Mouse (Mus musculus): ENCODE results near the gene Stau1. TPM values are rescaled to one million over a fixed set of nuclear protein-coding genes. Genes with fewer than 3 reads are reported as not detected.

The Stau1 gene
- polyA plus RNA-seq, 1 experiment: 15.2 TPM

GRCm38 (mm10) chr2:166973153-166973552 is 22.9 kb downstream of the Stau1 start:
- H3K4me1 ChIP-seq (ENCODE audit: control insufficient read depth, insufficient read depth, insufficient read length): peaks cover 35% of the 10 kb centered on the region
- TF ChIP-seq POLR2A (IDR thresholded peaks at IDR 0.05; ENCODE audit: low read depth, low read length): no peak
- H3K4me3 ChIP-seq (ENCODE audit: extremely low read depth, insufficient read depth, insufficient read length): no peak overlapping the region
- 44% methylated on average over 1 of the region's 1 CpGs for WGBS
- DNase-seq (ENCODE audit: low read depth in 1 of 2, low spot score in 2 of 2): no peak
- H3K27me3 ChIP-seq (ENCODE audit: control insufficient read depth, insufficient read depth, low read length): no peaks in the 10 kb centered on the region
- no peaks in the 10 kb centered on the region for H3K36me3 ChIP-seq (ENCODE audit: control insufficient read depth, insufficient read depth, low read length)
- H3K27ac ChIP-seq (ENCODE audit: insufficient read depth, low read length): peak overlapping the region; percentile 2; the same call in 1 of the 2 replicates

GRCm38 (mm10) chr2:166964773-166965172 is 31.3 kb downstream of the Stau1 start:
- 38% methylated on average over 2 of the region's 2 CpGs for WGBS
- H3K27ac ChIP-seq (ENCODE audit: insufficient read depth, low read length): no peak overlapping the region
- DNase-seq (ENCODE audit: low read depth in 1 of 2, low spot score in 2 of 2): no peak
- H3K27me3 ChIP-seq (ENCODE audit: control insufficient read depth, insufficient read depth, low read length): no peaks in the 10 kb centered on the region
- TF ChIP-seq POLR2A (IDR thresholded peaks at IDR 0.05; ENCODE audit: low read depth, low read length): no peak
- no peak for TF ChIP-seq CTCF (IDR thresholded peaks at IDR 0.05; ENCODE audit: extremely low read depth, insufficient read depth, insufficient read length, insufficient replicate concordance)
- H3K4me3 ChIP-seq (ENCODE audit: extremely low read depth, insufficient read depth, insufficient read length): no peak overlapping the region
- H3K36me3 ChIP-seq (ENCODE audit: control insufficient read depth, insufficient read depth, low read length): peaks cover 10% of the 10 kb centered on the region
- H3K4me1 ChIP-seq (ENCODE audit: control insufficient read depth, insufficient read depth, insufficient read length): peaks cover 13% of the 10 kb centered on the region

- no peak for DNase-seq (ENCODE audit: low read depth in 1 of 2, low spot score in 2 of 2)
- Histone ChIP-seq H3K27me3 (ENCODE audit: control insufficient read depth, insufficient read depth, low read length) (no peaks in the 10 kb centered on the region), H3K27ac (ENCODE audit: insufficient read depth, low read length) (no peak overlapping the region), H3K4me3 (ENCODE audit: extremely low read depth, insufficient read depth, insufficient read length) (no peak overlapping the region), H3K36me3 (ENCODE audit: control insufficient read depth, insufficient read depth, low read length) (peaks cover 17% of the 10 kb centered on the region), H3K4me1 (ENCODE audit: control insufficient read depth, insufficient read depth, insufficient read length) (peaks cover 9% of the 10 kb centered on the region)
- TF ChIP-seq POLR2A (IDR thresholded peaks at IDR 0.05; ENCODE audit: low read depth, low read length) (no peak), CTCF (IDR thresholded peaks at IDR 0.05; ENCODE audit: extremely low read depth, insufficient read depth, insufficient read length, insufficient replicate concordance) (no peak)
- WGBS: 95% methylated on average over 8 of the region's 8 CpGs
Measured at GRCm38 (mm10) chr2:166963257-166963656, 32.8 kb downstream of the Stau1 start.

GRCm38 (mm10) chr2:166960648-166961330 is 35.3 kb downstream of the Stau1 start:
- no peak overlapping the region for H3K27ac ChIP-seq (ENCODE audit: insufficient read depth, low read length)
- peaks cover 23% of the 10 kb centered on the region for H3K36me3 ChIP-seq (ENCODE audit: control insufficient read depth, insufficient read depth, low read length)
- no peak for DNase-seq (ENCODE audit: low read depth in 1 of 2, low spot score in 2 of 2)
- no peak for TF ChIP-seq POLR2A (IDR thresholded peaks at IDR 0.05; ENCODE audit: low read depth, low read length)
- no peak for TF ChIP-seq CTCF (IDR thresholded peaks at IDR 0.05; ENCODE audit: extremely low read depth, insufficient read depth, insufficient read length, insufficient replicate concordance)
- no peaks in the 10 kb centered on the region for H3K27me3 ChIP-seq (ENCODE audit: control insufficient read depth, insufficient read depth, low read length)
- H3K4me1 ChIP-seq (ENCODE audit: control insufficient read depth, insufficient read depth, insufficient read length): peaks cover 3% of the 10 kb centered on the region; the same call in 1 of the 2 replicates
- 88% methylated on average over 8 of the region's 8 CpGs for WGBS
- H3K4me3 ChIP-seq (ENCODE audit: extremely low read depth, insufficient read depth, insufficient read length): no peak overlapping the region

- DNase-seq (ENCODE audit: low read depth in 1 of 2, low spot score in 2 of 2): peak; percentile 34 to 47
- no peak for TF ChIP-seq POLR2A (IDR thresholded peaks at IDR 0.05; ENCODE audit: low read depth, low read length)
- no peak for TF ChIP-seq CTCF (IDR thresholded peaks at IDR 0.05; ENCODE audit: extremely low read depth, insufficient read depth, insufficient read length, insufficient replicate concordance)
- 56% methylated on average over 7 of the region's 7 CpGs for WGBS
- peaks cover 32% of the 10 kb centered on the region for H3K36me3 ChIP-seq (ENCODE audit: control insufficient read depth, insufficient read depth, low read length)
- H3K27me3 ChIP-seq (ENCODE audit: control insufficient read depth, insufficient read depth, low read length): no peaks in the 10 kb centered on the region
- no peaks in the 10 kb centered on the region for H3K4me1 ChIP-seq (ENCODE audit: control insufficient read depth, insufficient read depth, insufficient read length)
- no peak overlapping the region for H3K4me3 ChIP-seq (ENCODE audit: extremely low read depth, insufficient read depth, insufficient read length)
- no peak overlapping the region for H3K27ac ChIP-seq (ENCODE audit: insufficient read depth, low read length)
Measured at GRCm38 (mm10) chr2:166956805-166957204, 39.3 kb downstream of the Stau1 start.

GRCm38 (mm10) chr2:166952151-166952550 is 43.9 kb downstream of the Stau1 start:
- Histone ChIP-seq H3K27me3 (ENCODE audit: control insufficient read depth, insufficient read depth, low read length) (no peaks in the 10 kb centered on the region), H3K36me3 (ENCODE audit: control insufficient read depth, insufficient read depth, low read length) (peaks cover 49% of the 10 kb centered on the region), H3K4me1 (ENCODE audit: control insufficient read depth, insufficient read depth, insufficient read length) (no peaks in the 10 kb centered on the region), H3K4me3 (ENCODE audit: extremely low read depth, insufficient read depth, insufficient read length) (no peak overlapping the region), H3K27ac (ENCODE audit: insufficient read depth, low read length) (no peak overlapping the region)
- TF ChIP-seq CTCF (IDR thresholded peaks at IDR 0.05; ENCODE audit: extremely low read depth, insufficient read depth, insufficient read length, insufficient replicate concordance): no peak
- TF ChIP-seq POLR2A (IDR thresholded peaks at IDR 0.05; ENCODE audit: low read depth, low read length): no peak
- 91% methylated on average over 6 of the region's 6 CpGs for WGBS
- DNase-seq (ENCODE audit: low read depth in 1 of 2, low spot score in 2 of 2): no peak

GRCm38 (mm10) chr2:166950853-166951648 is 45.0 kb downstream of the Stau1 start:
- TF ChIP-seq POLR2A (IDR thresholded peaks at IDR 0.05; ENCODE audit: low read depth, low read length): no peak
- TF ChIP-seq CTCF (IDR thresholded peaks at IDR 0.05; ENCODE audit: extremely low read depth, insufficient read depth, insufficient read length, insufficient replicate concordance): no peak
- no peak for DNase-seq (ENCODE audit: low read depth in 1 of 2, low spot score in 2 of 2)
- Histone ChIP-seq H3K27me3 (ENCODE audit: control insufficient read depth, insufficient read depth, low read length) (no peaks in the 10 kb centered on the region), H3K4me1 (ENCODE audit: control insufficient read depth, insufficient read depth, insufficient read length) (no peaks in the 10 kb centered on the region), H3K27ac (ENCODE audit: insufficient read depth, low read length) (no peak overlapping the region), H3K4me3 (ENCODE audit: extremely low read depth, insufficient read depth, insufficient read length) (no peak overlapping the region), H3K36me3 (ENCODE audit: control insufficient read depth, insufficient read depth, low read length) (peaks cover 52% of the 10 kb centered on the region)
- 88% methylated on average over 14 of the region's 14 CpGs for WGBS
